Mouse (Mus musculus) stomach, embryonic 14.5 days (tissue): Measurements from ENCODE around the gene Dgcr2. TPM values are rescaled to one million over a fixed set of nuclear protein-coding genes. Genes with fewer than 3 reads are reported as not detected.
A peak's percentile ranks its signal among the peaks of the same experiment; 100 is the strongest.

Experiments
- ATAC-seq: fragments of 200-750 bp; cut with Nextera tagmentation; 2 replicates; pipeline ENCODE4 v1.8.0; 2017; ENCODE audit warnings: low read depth, moderate TSS enrichment; ENCODE audit not compliant: insufficient number of reproducible peaks, insufficient read depth, low FRiP score
- H3K27ac ChIP-seq: fragments of 300-500 bp; sonication (generic); 2 replicates; pipeline ENCODE4 v1.5.1; 2014; ENCODE audit warnings: mild to moderate bottlenecking, low read length, moderate library complexity, mixed read lengths
- H3K27me3 ChIP-seq: fragments of 300-500 bp; sonication (generic); 2 replicates; pipeline ENCODE4 v1.6.1; 2014; ENCODE audit warnings: low read length, control low read depth, mixed read lengths; ENCODE audit not compliant: control insufficient read depth, insufficient read depth
- H3K36me3 ChIP-seq: fragments of 300-500 bp; sonication (generic); 2 replicates; pipeline ENCODE4 v1.6.1; 2014; ENCODE audit warnings: mild to moderate bottlenecking, control low read depth, low read length, moderate library complexity, mixed read lengths; ENCODE audit not compliant: control insufficient read depth, insufficient read depth
- H3K4me1 ChIP-seq: fragments of 300-500 bp; sonication (generic); 2 replicates; pipeline ENCODE4 v1.6.1; 2014; ENCODE audit warnings: low read length, control low read depth, mixed read lengths; ENCODE audit not compliant: control insufficient read depth, insufficient read depth
- H3K4me2 ChIP-seq: fragments of 300-500 bp; sonication (generic); replicated peaks from 2 replicates; pipeline ENCODE4 v1.6.1; 2014; ENCODE audit warnings: low read depth, low read length, control low read depth
- H3K4me3 ChIP-seq: fragments of 300-500 bp; sonication (generic); 2 replicates; pipeline ENCODE4 v1.5.1; 2014; ENCODE audit warnings: low read depth, low read length, control low read depth
- H3K9ac ChIP-seq: fragments of 300-500 bp; sonication (generic); replicated peaks from 2 replicates; pipeline ENCODE4 v1.6.1; 2014; ENCODE audit warnings: low read depth, mild to moderate bottlenecking, control low read depth, low read length, moderate library complexity, mixed read lengths
- H3K9me3 ChIP-seq: fragments of 300-500 bp; sonication (generic); 2 replicates; pipeline ENCODE4 v1.6.1; 2016; ENCODE audit warnings: low read depth, low read length, control low read depth; ENCODE audit not compliant: control insufficient read depth
- WGBS: fragments of 180-500 bp; shearing (Covaris S2); extraction: QIAGEN DNeasy Blood & Tissue Kit; methylation state at CpG from one replicate; pipeline ENCODE4 v1.1.7; 2014; 5-methylcytosine and 5-hydroxymethylcytosine counted together
- polyA plus RNA-seq: library from polyadenylated mRNA; unstranded; fragments of >200 nt; fragmentation: Nextera tagmentation; extraction: Ambion mirVana; gene quantifications from 2 replicates; pipeline ENCODE4 v1.2.1, GENCODE M21; 2014

Gene Dgcr2
- polyA plus RNA-seq, 1 experiment from 2014 or later: 92.8 TPM

DNA sequence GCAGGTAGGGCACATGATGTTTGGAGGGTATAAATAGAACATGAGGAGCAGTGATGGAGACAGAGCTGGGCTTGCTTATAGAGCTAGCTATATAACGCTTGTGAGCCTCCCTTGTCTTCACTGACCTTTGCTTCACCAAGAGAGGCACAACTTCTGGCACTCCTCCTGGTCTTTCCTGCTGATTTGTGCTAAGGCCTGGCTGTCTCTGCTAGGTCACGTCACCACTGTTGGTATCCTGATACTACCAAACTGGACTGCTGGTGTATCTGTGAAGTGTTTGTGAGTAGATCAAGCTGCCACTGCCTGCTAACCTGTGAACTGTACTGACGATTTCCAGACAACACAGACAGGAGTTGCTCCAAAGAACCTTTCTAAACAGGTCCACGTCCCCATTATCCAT, 23.2 kb downstream of the Dgcr2 start:
- WGBS: 81% methylated on average over 4 of the region's 4 CpGs
- H3K9ac ChIP-seq: no peak overlapping the region

DNA sequence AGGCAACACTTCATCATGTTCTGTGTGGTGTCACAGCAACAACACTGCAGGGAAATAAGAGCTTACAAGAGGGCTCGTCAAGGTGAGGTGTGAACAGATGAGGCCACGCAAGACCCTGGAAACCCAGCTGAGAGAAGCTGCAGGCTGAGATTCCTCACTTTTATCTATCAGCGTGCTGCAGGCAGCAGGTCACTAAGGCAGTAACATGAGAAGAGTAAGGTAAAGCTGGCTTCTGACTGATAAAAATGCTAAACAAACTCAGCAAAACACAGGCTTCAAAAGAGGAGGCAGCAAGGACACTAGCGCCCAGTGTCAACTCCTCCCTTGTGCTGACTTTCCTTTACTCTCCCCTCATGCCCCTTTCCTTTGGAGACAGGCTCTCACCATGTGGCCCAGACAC, 25.4 kb downstream of the Dgcr2 start:
- Histone ChIP-seq H3K4me2 (no peak overlapping the region), H3K27ac (no peak overlapping the region), H3K4me1 (no peaks in the 10 kb centered on the region), H3K4me3 (no peak overlapping the region), H3K9ac (no peak overlapping the region), H3K36me3 (peaks cover 32% of the 10 kb centered on the region), H3K27me3 (no peaks in the 10 kb centered on the region), H3K9me3 (no peaks in the 10 kb centered on the region)
- WGBS: 40% methylated on average over 4 of the region's 4 CpGs
- no peak for ATAC-seq

More for the DNA sequence above, 23.2 kb downstream of the Dgcr2 start:
- H3K36me3 ChIP-seq: peaks cover 23% of the 10 kb centered on the region
- H3K4me2 ChIP-seq: no peak overlapping the region
- H3K27me3 ChIP-seq: no peaks in the 10 kb centered on the region
- no peak for ATAC-seq
- H3K9me3 ChIP-seq: no peaks in the 10 kb centered on the region
- H3K4me3 ChIP-seq: no peak overlapping the region
- H3K4me1 ChIP-seq: no peaks in the 10 kb centered on the region
- no peak overlapping the region for H3K27ac ChIP-seq

DNA sequence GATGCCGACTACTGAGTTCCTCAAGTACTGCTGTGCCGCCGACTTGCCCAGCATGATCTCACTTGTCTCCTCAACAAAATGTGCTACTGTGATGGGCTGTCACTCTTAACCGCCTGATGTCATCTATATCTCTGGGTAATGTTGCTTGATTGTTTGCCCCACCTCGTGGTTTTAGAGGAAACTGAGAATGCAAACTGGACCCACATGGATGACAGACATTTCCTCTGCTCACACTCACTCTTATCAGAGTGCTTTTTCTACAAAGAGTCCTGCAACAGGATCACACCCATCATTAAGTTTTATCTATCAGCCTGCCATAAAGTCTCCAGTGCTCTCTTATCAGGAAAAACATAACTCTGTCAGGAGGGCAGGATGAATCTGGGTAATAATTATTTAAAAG, 27.1 kb downstream of the Dgcr2 start:
- H3K4me1 ChIP-seq: no peaks in the 10 kb centered on the region
- no peaks in the 10 kb centered on the region for H3K9me3 ChIP-seq
- no peak overlapping the region for H3K4me3 ChIP-seq
- no peak overlapping the region for H3K4me2 ChIP-seq
- WGBS: 77% methylated on average over 5 of the region's 5 CpGs
- no peak overlapping the region for H3K27ac ChIP-seq
- peaks cover 32% of the 10 kb centered on the region for H3K36me3 ChIP-seq
- H3K27me3 ChIP-seq: no peaks in the 10 kb centered on the region
- no peak overlapping the region for H3K9ac ChIP-seq
- ATAC-seq: no peak

DNA sequence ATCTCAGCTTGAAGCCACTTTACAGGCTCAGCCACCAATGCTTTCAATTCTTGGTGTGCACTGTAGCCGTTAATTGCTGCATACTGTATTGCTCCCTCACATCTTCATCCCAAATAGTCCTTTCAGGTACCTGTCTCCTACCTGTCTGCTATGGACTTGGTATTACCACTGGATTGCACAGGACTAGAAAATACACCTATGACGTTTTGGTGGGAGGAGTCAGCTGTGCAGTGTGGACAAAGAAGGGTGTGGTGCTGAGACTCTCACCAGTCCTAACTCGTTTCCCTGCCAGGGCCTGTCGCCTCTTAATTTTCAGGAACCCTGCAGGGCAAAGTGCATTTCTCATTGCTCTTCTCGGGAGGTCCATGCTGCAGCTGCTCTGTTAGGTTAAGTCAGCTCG, 32.6 kb downstream of the Dgcr2 start:
- Histone ChIP-seq H3K27ac (no peak overlapping the region), H3K4me1 (no peaks in the 10 kb centered on the region), H3K27me3 (no peaks in the 10 kb centered on the region), H3K4me3 (no peak overlapping the region), H3K9me3 (no peaks in the 10 kb centered on the region), H3K36me3 (peaks cover 14% of the 10 kb centered on the region), H3K4me2 (no peak overlapping the region), H3K9ac (no peak overlapping the region)
- WGBS: 66% methylated on average over 6 of the region's 6 CpGs
- 0 out of 2 replicates have a peak, but pooled peaks have one; percentile 79 for ATAC-seq

DNA sequence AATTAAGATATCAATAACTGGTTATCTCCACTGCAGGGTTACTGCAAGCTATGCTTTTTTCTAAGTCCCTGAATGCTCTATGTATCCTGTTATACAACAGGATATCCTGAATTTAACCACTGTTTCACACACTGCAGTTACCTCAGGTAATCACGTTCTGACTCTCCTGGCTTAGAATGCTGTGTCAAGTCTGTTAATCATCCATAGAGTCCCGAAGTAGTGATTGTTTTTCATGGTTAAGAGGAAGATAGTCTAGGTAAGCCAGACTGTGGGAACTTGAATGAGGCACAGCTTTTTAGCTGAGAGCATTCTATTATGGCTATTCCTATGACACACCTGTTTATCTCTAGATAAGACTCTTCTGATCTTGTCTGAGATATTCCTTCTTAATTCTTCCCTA, 33.1 kb downstream of the Dgcr2 start:
- no peaks in the 10 kb centered on the region for H3K9me3 ChIP-seq
- no peaks in the 10 kb centered on the region for H3K4me1 ChIP-seq
- H3K27me3 ChIP-seq: no peaks in the 10 kb centered on the region
- 73% methylated on average over 2 of the region's 2 CpGs for WGBS
- H3K4me3 ChIP-seq: no peak overlapping the region
- no peak overlapping the region for H3K27ac ChIP-seq
- ATAC-seq: no peak
- H3K36me3 ChIP-seq: peaks cover 10% of the 10 kb centered on the region; the same call in 1 of the 2 replicates
- H3K9ac ChIP-seq: no peak overlapping the region
- H3K4me2 ChIP-seq: no peak overlapping the region

DNA sequence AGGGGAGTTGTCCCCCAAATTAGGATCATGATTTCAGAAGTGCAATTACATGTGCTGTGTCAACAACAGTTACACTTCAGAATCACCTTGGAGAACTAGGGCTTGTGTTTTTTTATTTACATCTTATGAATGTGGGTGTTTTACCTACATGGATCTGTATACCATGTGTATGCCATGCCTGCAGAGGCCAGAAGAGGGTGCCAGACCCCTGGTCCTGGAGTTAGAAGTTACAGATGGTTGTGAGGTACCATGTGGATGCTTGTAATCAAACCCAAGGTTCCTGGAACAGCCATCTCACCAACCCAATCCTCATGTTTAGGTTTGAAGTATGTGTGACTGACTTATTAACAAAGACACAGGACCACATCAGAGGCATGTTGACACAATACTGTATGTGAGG, 39.8 kb downstream of the Dgcr2 start:
- Histone ChIP-seq H3K27me3 (no peaks in the 10 kb centered on the region), H3K36me3 (peaks cover 51% of the 10 kb centered on the region), H3K9me3 (no peaks in the 10 kb centered on the region), H3K4me2 (no peak overlapping the region), H3K4me1 (no peaks in the 10 kb centered on the region), H3K9ac (no peak overlapping the region), H3K27ac (no peak overlapping the region), H3K4me3 (no peak overlapping the region)
- ATAC-seq: no peak

DNA sequence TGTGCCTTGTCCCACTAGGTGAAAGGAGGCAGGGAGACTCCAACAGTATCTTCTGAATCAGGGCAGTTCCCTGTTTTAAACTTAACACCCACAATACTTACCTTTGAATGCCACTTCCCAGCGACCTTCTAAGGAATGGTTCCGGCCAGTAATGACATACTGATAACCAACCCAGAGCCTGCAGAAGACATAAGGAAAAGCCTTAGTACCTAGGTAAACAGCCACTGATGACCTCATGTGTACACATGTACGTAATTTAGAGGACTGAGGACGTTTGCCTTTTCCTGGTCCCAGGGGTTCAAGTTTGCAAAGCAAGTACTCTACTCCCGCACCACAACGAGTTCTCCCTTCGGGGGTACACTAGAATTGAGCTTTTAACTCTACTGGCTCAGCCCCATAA, 41.2 kb downstream of the Dgcr2 start:
- Histone ChIP-seq H3K36me3 (peaks cover 57% of the 10 kb centered on the region), H3K9ac (no peak overlapping the region), H3K4me2 (no peak overlapping the region), H3K27ac (no peak overlapping the region), H3K9me3 (no peaks in the 10 kb centered on the region), H3K27me3 (no peaks in the 10 kb centered on the region), H3K4me3 (no peak overlapping the region), H3K4me1 (no peaks in the 10 kb centered on the region)
- ATAC-seq: no peak
- WGBS: 86% methylated on average over 7 of the region's 7 CpGs

DNA sequence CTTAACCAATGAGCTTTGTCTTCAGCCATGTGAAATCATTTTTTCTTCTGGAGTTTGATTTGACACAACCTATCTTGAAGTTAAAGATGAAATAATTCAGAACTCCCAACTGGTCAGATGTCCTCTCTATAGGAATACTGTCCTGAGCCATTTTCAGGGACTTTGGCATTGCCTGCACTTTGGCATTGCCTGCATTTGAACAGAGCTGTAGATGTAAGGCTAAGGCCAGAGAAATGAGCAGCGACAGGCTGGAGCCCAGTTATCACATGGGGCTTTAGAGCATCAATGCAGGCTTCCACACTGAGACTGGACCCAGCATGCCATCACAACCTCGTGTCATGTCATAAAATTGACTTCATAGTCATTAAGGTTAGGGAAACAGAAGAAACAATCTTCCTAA, 45.1 kb downstream of the Dgcr2 start:
- Histone ChIP-seq H3K36me3 (peaks cover 76% of the 10 kb centered on the region), H3K9me3 (no peaks in the 10 kb centered on the region), H3K4me1 (no peaks in the 10 kb centered on the region), H3K27ac (no peak overlapping the region), H3K27me3 (no peaks in the 10 kb centered on the region), H3K9ac (no peak overlapping the region), H3K4me2 (no peak overlapping the region), H3K4me3 (no peak overlapping the region)
- no peak for ATAC-seq
- WGBS: 90% methylated on average over 2 of the region's 2 CpGs

DNA sequence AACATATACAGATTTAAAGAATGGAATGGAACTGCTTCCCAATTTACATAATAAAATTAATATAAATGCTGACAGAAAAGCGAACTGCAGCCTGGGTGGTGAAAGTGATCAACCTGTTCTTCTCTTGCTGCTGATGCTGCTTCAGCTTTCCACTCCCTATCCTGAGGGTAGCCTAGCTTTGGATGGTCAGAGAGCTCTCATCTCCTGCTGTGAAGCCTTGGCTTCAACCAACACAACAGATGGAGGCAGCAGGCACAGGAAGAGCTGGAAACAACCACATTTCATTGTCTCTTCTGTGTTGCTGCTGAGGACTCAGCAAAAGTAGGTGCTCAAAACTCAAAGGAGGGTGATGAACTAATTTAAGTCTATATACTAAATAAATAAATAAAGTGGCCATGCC, 46.5 kb downstream of the Dgcr2 start:
- no peaks in the 10 kb centered on the region for H3K9me3 ChIP-seq
- no peaks in the 10 kb centered on the region for H3K4me1 ChIP-seq
- no peak overlapping the region for H3K27ac ChIP-seq
- peaks cover 73% of the 10 kb centered on the region for H3K36me3 ChIP-seq
- no peaks in the 10 kb centered on the region for H3K27me3 ChIP-seq
- 91% methylated on average over 1 of the region's 1 CpGs for WGBS
- no peak overlapping the region for H3K4me3 ChIP-seq
- no peak for ATAC-seq
- H3K4me2 ChIP-seq: no peak overlapping the region
- H3K9ac ChIP-seq: no peak overlapping the region
